Mouse (Mus musculus): ENCODE data around the gene Lrch3.
"Not testable (repeated sequence)": the region's sequence is repeated elsewhere in the genome, so short reads cannot be mapped to it uniquely, and the experiment has no call there.

The Lrch3 gene

DNA sequence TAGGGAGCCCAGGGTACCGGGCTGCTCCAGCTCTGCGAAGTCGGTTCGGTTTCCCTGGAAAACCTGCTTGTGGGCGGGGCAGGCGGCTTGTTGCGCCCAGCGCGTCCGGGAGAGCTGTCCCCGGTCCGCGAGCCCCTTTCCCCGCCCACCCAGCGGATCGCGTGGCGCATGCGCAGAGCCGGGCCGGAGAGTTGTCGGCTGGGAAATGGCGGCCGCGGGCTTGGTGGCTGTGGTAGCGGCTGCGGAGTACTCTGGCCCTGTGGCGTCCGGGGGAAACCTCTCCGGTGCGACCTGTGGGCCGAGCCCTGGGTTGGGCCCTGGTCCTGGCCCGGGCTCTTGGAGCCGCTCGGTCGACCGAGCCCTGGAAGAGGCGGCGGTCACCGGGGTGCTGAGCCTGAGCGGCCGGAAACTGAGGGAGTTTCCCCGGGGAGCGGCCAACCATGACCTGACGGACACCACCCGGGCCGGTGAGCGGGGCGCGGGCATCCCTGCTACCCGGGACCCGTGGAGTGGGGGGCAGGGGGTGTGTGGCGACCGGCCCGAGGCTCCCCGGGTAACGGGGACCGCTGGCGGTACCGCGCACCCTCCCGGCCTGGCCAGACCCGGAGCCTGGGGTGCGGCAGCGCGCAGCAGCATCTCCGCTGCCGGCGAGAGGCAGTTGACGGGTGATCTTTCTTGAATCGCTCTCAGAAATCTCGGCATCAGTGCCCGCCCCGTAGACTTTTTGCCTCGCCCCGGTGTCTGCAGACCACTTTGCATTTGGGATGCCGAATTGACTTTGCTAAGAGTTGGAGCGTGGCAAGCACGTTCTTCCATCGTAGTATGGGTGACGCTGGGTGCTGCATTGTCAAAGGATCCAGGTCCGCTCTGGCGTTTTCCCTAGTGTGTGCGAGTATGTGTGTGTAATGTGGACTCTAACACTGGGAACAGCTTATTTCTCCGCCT is at the start of gene Lrch3:
Lrch3 (plus strand) TSS at position 164 of the 945 bp plus-strand sequence.
- DNase-seq (ENCODE audit: low spot score in 2 of 2): peak; percentile 81 to 91

DNA sequence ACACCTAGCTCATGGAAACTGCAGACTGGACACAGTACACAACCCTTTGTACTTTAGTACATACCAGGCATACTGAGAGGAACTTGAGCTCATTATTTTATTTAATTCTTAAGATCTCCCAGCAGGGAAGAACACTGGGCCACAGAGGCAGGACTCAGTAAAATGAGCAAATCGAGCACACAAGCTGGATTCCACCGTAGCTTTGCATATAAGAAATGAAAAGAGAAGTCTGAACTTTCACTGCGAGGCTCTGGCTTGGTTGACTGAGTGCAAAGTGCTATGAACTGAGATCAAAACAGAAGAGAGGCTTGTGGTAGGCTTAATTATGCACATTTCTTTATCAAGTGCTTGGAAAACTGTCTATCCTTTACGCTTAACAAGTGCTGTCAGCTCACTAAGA is 48.5 kb upstream of the Lrch3 start:
- DNase-seq (ENCODE audit: low spot score in 2 of 2): no peak

DNA sequence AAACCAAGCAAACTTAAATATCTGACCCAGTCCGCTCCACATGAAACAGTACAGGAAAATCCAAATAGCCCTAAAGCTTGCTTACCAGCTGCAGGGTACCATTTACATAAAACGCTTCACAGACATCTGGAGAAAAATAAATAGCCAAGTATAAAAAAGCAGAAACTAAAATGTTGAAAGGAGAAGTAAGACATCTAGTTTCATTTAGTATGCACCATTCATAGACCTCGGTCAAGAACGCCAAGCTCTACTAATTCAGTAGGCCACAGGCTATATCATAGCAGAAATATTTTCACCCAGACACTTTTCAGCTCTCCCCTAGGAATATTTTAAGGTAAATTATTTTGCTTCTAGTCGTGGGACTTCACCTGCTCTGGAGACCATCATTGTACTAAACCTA is 47.2 kb upstream of the Lrch3 start:
- no peak for DNase-seq (ENCODE audit: low spot score in 2 of 2)

DNA sequence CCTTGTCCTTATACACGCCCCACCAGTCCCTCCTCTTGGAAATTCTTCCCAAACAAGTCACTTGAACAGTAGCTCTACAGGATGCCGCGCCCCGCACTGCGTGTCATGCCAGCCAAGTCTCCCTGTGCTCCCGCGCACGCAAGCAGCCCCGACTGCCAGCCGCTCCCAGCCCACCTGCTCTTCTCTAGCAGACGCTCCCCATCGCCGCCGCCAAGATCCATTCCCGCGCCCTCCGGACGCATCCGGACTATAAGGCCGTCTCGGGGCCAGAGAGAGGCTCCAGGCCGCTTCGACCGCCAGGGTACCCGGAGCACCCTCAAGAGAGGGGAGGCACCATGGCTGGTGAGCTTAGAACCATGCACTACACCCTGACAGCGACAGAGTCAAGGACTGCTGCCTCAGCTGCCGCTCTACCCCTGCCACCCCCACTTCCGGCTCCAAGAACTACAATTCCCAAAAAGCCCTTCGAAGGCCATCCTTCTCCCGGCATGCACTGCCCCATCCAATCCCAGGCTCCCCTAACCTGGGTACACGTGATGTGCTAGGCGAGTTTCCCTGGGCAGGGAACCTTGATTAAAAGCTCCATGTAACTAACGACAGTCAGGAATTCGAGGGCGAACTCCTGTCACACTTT is 45.9 kb upstream of the Lrch3 start:
- DNase-seq (ENCODE audit: low spot score in 2 of 2): peak; percentile 85 to 87

DNA sequence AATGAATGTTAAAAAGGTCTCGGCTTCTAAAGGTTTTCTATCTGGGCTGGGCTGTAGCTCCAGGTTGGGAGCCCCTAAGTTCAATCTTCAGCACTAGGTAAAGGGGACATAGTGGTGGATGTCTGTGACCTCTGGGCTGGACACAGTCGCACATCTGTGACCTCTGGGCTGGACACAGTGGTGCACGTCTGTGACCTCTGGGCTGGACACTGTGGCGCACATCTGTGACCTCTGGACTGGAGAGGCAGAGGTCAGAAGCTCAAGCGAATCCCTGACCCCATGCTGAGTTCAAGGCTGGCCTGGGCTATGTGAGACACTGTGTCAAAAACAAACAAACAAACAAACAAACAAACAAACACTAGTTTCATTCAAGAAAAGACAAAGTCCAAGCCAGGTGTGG is 43.7 kb upstream of the Lrch3 start:
- no peak for DNase-seq (ENCODE audit: low spot score in 2 of 2)

DNA sequence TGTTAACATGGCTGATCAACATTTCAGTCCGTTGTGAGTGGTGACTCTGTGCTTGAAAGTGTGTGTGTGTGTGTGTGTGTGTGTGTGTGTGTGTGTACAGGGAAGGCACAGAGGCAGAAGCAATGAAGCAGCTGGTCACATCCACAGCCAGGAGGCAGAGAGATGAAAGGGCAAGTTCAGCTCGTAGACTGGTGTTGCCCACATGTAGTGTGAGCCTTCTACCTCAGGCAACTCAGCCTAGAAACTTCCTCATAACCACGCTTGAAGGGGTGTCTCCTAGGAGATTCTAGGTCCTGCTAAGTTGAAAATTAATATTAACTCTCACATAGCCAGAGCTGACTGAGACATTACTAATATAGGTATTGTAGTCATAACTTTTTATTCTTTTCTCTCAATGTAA is 40.5 kb upstream of the Lrch3 start:
- no peak for DNase-seq (ENCODE audit: low spot score in 2 of 2)

DNA sequence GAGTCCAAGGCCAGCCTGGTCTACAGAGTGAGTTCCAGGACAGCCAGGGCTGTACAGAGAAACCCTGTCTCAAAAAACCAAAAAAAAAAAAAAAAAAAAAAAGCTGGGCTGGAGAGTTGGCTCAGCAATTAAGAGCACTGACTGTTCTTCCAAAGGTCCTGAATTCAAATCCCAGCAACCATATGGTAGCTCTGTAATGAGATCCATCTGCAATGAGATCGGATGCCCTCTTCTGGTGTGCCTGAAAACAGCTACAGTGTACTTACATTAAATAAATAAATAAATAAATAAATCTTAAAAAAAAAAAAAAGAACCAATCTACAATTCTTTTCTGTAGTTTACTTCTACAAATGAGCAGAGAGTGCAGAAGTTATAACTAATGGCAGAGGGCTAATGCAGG is 38.6 kb upstream of the Lrch3 start:
- DNase-seq (ENCODE audit: low spot score in 2 of 2): not testable (repeated sequence)

DNA sequence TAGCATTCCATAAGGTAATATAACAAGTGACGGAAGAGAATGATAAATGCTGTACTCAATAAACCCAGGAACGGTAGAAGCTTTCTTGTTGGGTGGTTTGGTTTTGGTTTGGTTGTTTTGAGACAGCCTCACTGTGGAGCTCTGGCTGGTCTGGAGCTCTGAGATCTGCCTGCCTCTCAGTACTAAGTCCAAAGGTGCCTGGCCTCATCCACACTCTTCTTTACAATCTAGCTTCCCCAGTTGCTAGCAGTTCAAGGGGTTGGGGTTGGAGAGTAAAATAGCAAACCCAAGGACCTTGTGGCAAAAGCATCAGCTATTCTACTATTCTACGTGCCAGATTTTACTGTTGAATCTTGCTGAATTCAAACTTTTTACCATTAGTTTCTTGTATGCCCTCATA is 38.1 kb upstream of the Lrch3 start:
- no peak for DNase-seq (ENCODE audit: low spot score in 2 of 2)

DNA sequence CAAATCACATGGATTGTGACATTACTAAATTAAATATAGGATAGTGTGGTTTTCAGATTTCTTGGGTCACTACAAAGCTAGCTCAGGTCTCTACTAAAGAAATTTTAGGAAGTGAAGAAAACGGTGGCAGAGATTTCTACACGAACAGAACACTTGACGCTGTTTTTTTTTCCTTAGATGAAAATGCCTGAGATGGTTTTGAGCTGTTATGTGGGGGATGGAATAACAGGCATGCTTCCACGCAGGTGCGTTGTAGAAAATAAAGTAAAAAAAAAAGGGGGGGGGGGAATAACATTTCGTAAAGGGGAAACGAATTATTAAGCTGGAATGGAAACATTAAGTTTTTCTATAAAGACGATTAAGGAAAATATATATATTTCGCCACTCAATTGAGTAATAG is 37.1 kb upstream of the Lrch3 start:
- DNase-seq (ENCODE audit: low spot score in 2 of 2): no peak

DNA sequence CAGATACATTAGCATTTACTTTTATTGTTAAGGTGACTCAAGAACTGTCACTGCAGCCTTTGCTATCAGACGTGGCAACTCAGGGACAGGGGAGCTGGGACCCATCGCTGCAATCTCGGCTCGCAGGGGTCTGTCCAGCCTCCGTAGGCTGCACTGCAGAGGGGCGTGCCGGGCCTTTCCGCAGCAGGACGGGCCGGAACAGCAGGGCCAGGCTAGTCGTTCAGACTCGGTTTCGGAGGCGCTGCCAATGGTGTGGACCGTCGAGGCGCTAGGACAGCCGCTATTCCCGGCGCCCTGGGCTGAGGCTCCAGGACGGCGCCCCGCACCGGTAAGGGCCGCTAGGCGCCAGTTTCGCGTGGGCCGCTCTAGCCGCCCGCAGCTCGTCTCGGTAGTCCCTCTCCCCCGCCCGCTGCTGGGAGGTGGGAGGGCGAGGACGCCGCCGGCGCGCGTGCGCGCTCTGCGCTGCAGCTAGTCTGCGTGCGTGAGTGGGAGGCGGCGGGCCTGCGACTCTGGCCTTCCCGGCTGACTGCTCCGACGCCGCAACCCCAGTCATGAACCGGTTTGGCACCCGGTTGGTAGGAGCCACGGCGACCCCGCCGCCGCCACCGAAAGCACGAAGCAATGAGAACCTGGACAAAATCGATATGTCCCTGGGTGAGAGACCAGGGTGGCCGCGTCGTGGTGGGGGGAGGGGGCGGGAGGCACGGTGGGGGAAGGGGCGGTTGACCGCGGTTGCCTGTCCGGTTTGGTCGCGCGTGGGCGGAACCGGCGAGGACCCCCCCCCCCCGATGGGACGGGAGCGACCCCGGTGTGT is 36.4 kb upstream of the Lrch3 start, which contains the start of the genes Fyttd1 and Rubcn:
Fyttd1 (plus strand) TSS at position 158 of the 814 bp plus-strand sequence.
Rubcn (minus strand) TSS at position 424 of the 814 bp plus-strand sequence.
- DNase-seq (ENCODE audit: low spot score in 2 of 2): peak; percentile 91

DNA sequence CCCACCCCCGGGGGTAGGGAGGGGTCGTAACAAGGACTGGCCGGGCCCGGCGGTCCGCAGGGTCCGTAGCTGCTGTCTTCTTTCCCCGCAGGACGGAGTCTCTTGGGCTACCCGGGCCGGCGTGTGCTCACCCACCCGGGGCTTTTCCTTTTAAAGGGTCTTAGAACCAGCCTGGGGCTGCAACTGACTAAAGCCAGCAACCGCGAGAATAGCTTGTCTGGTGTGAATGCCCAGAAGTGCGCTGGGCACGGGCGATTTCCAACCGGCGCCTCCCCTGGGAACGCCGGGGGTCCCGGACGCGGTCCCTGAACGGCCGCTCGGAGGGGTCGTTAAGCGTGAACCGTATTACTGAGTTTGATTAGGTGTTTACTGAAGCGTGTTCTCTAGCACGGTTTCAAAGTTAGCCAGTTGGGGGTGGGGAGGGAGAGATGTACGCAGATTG is 35.7 kb upstream of the Lrch3 start:
- DNase-seq (ENCODE audit: low spot score in 2 of 2): no peak

DNA sequence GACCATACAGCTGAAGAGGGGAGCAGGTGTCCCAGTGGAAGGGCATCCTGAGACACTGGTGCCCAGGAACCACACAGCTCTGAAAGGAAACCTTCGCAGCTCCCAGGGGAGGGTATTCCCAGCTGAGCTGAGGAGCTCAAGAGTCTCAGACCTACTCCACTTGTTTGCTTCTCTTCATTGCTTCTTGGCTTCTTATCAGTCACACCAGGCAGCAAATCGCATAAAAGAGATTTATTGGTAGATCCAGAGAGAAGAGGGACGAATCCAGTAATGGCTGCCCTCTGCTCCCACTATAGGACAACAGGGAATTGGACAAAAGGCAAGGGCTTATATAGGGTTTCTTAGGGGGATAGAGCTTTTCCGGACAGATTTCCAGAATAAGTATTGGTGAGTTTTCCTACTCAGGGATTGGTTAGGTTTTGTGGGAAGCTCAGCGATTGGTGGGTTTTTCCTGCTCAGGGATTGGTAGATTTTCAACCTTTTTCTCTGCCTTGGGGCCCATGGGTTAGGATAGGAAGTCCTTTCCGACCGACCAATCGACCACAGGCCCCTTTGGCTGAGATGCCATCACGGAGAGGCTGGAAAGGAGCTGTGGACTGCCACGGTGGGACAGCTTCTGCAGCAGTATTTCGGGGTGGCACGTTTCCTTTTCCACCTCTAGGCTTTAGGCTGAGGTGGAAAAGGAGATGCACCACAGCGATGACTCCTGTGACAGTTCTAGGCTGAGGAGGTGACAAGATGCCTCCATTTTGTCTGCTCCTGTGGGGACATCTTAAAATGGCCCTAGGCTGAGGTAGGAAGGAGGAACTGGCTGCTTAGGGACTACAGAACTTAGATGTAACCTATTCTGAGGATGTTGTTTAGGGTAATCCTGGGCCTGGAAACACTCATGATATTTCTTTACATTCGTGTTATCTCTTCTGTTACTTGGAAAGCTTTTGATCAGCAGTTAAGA is 34.7 kb upstream of the Lrch3 start:
- DNase-seq (ENCODE audit: low spot score in 2 of 2): no peak

DNA sequence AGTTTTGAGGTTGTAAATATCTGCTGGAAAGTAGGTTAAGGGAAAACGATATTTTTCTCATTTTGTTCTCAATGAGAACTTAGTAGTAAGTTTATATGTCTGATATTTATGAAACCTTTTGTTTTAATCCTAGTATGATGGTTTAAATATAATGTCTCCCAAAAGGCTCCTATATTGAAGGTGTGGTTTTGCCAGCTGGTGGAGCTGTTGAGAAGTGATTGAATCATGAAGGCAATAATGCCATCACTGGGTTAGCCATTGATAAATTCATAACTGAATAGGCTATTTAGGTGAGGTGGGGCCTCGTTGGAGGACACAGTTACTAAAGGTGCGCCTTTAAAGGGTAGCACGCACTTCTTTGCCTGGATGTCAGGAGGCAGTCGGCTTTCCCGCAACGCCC is 32.4 kb upstream of the Lrch3 start:
- DNase-seq (ENCODE audit: low spot score in 2 of 2): no peak

DNA sequence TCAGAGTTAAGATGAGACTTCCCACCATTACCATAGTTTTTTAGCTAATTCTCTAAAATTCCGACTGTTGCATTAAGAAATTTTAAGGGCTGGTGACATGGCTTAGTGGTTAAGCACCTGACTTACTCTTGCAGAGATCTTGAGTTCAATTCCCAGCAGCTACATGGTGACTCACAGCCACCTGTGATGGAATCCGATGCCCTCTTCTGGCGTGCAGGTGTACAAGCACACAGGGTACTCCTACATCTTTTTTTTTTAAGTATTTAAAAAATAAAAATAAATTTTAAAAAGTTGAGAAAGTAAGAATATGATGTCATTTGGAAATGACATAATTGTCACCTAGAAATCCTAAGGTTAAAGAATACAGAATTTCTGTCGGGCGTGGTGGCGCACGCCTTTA is 25.9 kb upstream of the Lrch3 start:
- DNase-seq (ENCODE audit: low spot score in 2 of 2): no peak

DNA sequence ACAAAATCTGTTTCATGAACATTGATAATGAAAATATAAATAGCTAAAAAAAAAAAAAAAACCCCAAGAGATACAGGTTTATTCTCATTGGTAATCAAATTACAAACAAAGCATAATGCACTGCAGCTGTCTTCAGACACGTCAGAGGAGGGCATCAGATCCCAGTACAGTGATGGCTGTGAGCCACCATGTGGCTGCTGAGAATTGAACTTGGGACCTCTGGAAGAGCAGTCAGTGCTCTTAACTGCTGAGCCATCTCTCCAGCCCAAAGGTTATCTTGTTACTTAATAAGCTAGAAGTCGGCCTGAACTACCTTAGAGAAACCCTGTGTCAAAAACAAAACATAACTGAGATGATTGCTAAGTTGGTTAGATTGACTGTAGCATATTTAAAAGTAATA is 24.0 kb upstream of the Lrch3 start:
- DNase-seq (ENCODE audit: low spot score in 2 of 2): no peak

DNA sequence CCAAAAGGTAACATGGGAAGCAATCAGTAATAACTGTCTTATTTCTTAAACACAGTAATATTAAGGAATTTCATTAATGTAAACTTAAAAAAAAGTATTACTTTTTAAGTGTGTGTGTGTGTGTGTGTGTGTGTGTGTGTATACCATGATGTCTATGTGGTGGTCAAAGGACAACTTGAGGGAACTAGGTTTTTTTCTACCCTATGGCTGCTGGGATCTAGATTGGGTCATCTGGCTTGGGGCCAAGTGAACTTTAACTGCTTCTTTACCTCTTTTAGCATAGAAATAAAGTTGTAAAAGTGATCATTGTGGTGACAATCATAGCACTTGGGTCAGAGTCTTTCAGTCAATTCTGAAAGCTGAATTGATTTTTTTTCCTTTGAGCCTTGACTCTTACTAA is 17.8 kb upstream of the Lrch3 start:
- DNase-seq (ENCODE audit: low spot score in 2 of 2): no peak

DNA sequence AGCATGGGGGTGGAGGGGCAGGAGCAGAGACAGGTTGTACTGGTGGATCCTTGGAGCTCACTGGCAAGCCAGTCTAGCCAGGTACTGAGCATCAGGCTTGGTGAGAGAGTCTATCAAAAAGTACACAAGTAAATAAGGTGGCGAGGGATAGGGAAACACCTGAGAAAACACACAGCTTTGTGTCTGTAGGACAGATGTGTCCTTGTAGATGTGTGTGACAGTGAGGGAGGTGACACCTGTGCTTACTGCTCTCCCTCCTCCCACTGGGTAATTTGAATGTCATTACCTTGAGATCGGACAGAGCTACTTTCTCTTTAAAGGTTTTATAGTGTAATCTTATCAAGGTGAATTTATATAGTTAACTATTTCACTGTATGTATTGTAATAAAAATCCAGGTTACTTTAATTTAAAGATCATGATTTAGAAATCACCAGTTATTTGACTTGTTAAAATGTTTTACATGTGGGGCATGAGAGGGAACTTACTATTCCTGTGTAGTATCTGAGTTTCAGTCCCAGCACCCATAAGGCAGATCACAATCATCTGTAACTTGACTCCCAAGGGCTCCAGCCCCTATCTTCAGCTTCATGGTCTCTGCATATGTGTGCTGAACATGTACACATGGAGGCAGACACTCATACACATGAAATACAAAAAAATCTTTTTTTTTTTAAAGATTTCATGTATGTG is 12.4 kb upstream of the Lrch3 start:
- DNase-seq (ENCODE audit: low spot score in 2 of 2): no peak

DNA sequence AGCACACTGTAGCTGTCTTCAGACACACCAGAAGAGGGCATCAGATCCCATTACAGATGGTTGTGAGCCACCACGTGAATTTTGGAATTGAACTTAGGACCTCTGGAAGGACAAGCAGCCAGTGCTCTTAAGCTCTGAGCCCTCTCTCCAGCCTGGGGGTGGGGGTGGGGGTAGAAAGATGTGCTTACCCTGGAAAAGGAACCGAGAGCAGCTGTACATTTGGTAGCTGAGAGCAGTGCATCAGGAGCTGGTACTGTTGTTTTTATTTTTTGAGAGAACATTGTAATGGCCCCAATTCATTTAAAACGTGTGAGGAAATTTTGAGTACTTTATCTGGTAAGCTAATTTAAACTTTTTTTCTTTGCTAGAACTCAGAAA is 11.9 kb upstream of the Lrch3 start:
- DNase-seq (ENCODE audit: low spot score in 2 of 2): no peak

DNA sequence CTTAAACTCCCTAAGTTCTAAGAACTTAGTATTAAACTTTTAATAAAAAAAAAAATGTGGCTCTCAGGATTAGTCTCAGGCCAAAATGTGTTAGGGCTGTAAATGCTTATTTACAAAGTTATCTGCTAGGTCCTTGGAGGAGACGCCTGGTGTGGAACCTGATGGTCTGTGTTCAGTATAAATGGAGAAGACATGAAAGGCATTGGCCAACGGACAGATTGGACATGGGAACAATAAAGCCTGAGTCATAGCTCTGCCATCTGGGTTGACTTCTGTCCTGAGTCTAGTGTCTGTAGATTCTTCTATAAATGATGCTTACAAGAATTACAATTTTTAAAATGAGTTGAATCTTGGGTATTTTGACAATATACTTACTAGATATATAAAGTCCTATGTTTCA is 7.7 kb upstream of the Lrch3 start:
- DNase-seq (ENCODE audit: low spot score in 2 of 2): no peak

DNA sequence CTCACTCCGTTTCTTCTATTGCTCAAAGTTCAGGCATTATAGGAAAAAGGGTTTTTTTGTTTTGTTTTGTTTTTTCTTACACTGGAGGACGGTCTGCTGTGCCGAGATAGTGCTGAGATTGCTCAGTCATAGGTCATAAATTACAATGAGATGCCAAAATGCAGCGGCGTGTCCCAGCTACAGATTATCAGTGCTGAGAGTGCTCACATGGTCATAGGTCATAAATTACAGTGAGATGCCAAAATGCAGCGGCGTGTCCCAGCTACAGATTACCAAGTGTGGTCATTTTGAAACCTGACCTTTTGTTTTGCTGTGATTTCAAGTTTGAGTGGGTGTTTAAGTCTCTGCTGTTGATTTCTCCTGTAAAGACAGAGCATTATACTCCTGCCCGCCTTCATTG is 7.2 kb upstream of the Lrch3 start:
- no peak for DNase-seq (ENCODE audit: low spot score in 2 of 2)

Data from frontal cortex, postnatal 14 days (tissue).